Mouse (Mus musculus) adrenal gland, adult 2 months (tissue): ENCODE data around the gene Rab7b. TPM values are rescaled to one million over a fixed set of nuclear protein-coding genes. Genes with fewer than 3 reads are reported as not detected.

Experiments used
- polyA plus RNA-seq: library from polyadenylated mRNA; depleted of rRNA; stranded (reverse); fragments of >200 nt; gene quantifications from 2 replicates; pipeline ENCODE4 v1.2.3, GENCODE M21; 2012; rRNA removed
- total RNA-seq, 2 experiments: library from RNA; stranded (reverse); gene quantifications; 2 replicates each; pipeline ENCODE4 v1.2.3; 2021

Rab7b gene
- total and polyA plus RNA-seq, 3 experiments: 2.9 to 13.4 (median 3.7) TPM

Other genes starting within 250 kb of the Rab7b start
- gene Srgap2, start 161.3 kb upstream of the Rab7b start, total RNA-seq: 10 to 100 TPM; 21.8 to 22.2 TPM
- gene Srgap2, start 161.3 kb upstream of the Rab7b start, polyA plus RNA-seq: 13.9 and 15.2 TPM in 2 replicates
- gene Fam72a, start 160.8 kb upstream of the Rab7b start, total RNA-seq: under 1 TPM; 0.79 to 0.92 TPM
- 0.07 and 0.16 TPM in 2 replicates for gene Fam72a, start 160.8 kb upstream of the Rab7b start, polyA plus RNA-seq
- gene Avpr1b, start 89.5 kb upstream of the Rab7b start, total RNA-seq: not detected
- not detected in 2 replicates for gene Avpr1b, start 89.5 kb upstream of the Rab7b start, polyA plus RNA-seq
- gene Ctse, start 50.4 kb upstream of the Rab7b start, total RNA-seq: under 1 TPM; 0.48 to 0.63 TPM
- gene Ctse, start 50.4 kb upstream of the Rab7b start, polyA plus RNA-seq: 0.28 and 0.55 TPM in 2 replicates
- under 1 TPM in 1 of 2 experiments, not detected in 1; 0.12 TPM for gene Slc26a9, start 55.3 kb downstream of the Rab7b start, total RNA-seq
- 0.15 and 0.18 TPM in 2 replicates for gene Slc26a9, start 55.3 kb downstream of the Rab7b start, polyA plus RNA-seq
- gene Pm20d1, start 108.7 kb downstream of the Rab7b start, total RNA-seq: 10 to 100 TPM in 1 of 2 experiments, 1 to 10 TPM in 1; 6.6 to 20.6 TPM
- gene Pm20d1, start 108.7 kb downstream of the Rab7b start, polyA plus RNA-seq: 4.2 and 5.7 TPM in 2 replicates
- gene Slc41a1, start 138.8 kb downstream of the Rab7b start, total RNA-seq: 10 to 100 TPM; 48.8 to 49.6 TPM
- gene Slc41a1, start 138.8 kb downstream of the Rab7b start, polyA plus RNA-seq: 94.1 and 107 TPM in 2 replicates
- 10 to 100 TPM; 15.1 to 28.7 TPM for gene Rab29, start 178.5 kb downstream of the Rab7b start, total RNA-seq
- 18.7 and 24.3 TPM in 2 replicates for gene Rab29, start 178.5 kb downstream of the Rab7b start, polyA plus RNA-seq
- gene Nucks1, start 221.8 kb downstream of the Rab7b start, total RNA-seq: 100 to 1,000 TPM; 111 to 139 TPM
- gene Nucks1, start 221.8 kb downstream of the Rab7b start, polyA plus RNA-seq: 3.2 and 4.2 TPM in 2 replicates